Mouse (Mus musculus): ENCODE measurements around the gene Elf2. TPM values are rescaled to one million over a fixed set of nuclear protein-coding genes. Genes with fewer than 3 reads are reported as not detected.
A peak's percentile ranks its signal among the peaks of the same experiment; 100 is the strongest.

The Elf2 gene
- polyA plus RNA-seq (2016; fragmentation: Nextera tagmentation; extraction: Ambion mirVana), result 35.4 and 40.5 TPM in 2 replicates

DNA sequence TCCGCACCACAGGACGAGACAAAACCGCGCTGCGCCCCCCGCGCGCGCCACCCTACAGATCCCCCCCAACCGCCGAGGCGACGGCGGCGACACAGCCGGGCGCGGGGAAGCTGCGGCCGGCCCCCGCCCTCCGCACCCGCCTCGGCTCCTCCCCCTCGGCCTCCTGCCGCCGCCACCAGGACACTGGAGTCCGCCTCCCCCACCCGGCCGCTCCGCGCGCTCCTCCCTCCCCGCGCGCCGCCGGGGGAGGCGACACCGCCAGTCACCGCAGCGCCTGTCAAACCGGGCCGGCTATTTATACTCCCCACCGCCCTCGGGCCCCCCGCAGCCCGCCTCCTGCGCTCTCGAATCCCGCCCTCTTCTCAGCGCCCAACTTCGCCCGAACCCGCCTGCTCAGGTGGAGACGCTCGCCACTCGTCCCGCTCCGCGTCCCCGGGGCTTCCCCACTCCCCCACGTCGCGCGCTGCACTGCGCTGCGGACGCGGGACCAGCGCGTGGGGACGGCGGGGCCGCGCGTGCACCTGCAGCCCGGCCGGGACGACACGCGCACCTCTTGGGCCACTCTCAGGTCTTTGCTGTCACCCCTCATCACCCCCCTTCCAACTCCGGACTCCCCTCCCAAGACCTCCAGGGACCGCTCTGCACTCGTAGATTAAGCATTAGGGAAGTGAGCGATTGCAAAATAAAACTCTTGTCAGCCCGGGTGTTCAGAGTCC, at the start of gene Elf2:
Gene Elf2 (minus strand): TSS at position 112 of the 716 bp plus-strand sequence.
- H3K4me3 ChIP-seq, result peak within 1 kb of the TSS; percentile 97
- peaks cover 23% of the 10 kb centered on the region for H3K4me1 ChIP-seq (replicated peaks)
- peaks cover 6% of the 10 kb centered on the region; the same call in 1 of the 2 replicates for H3K9me3 ChIP-seq
- peak; percentile 85 for DNase-seq (ENCODE audit: low spot score)
- H3K27ac ChIP-seq, result peak within 1 kb of the TSS; percentile 99
- H3K27me3 ChIP-seq (ENCODE audit: insufficient read depth, poor library complexity, severe bottlenecking), result no peaks in the 10 kb centered on the region
- under 1% methylated on average over 82 of the region's 87 CpGs for WGBS
- no peaks in the 10 kb centered on the region for H3K36me3 ChIP-seq

DNA sequence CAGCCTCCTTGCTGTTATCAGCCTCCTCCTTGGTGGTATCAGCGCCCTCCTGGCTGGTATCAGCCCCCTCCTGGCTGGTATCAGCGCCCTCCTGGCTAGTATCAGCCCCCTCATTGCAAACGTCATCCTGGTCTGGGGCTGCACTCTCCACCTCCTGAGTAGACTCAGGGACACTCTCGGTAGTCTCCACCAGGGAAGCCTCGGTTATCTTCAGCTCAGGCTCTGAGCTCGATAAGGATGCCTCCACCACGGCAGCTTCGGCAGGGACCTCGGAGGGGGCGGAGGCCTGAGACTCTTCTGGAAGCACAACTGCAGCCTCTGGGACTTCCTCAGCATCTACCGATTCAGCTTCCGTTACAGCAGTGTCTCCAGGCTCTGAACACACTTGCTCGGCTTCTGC, 48.4 kb upstream of the Elf2 start:
- Histone ChIP-seq H3K4me3 (peak overlapping the region; percentile 39), H3K9me3 (no peaks in the 10 kb centered on the region), H3K27me3 (ENCODE audit: insufficient read depth, poor library complexity, severe bottlenecking) (peaks cover 25% of the 10 kb centered on the region), H3K4me1 (replicated peaks) (peaks cover 13% of the 10 kb centered on the region), H3K36me3 (no peaks in the 10 kb centered on the region), H3K27ac (peak overlapping the region; percentile 59; the same call in 1 of the 2 replicates)
- no peak for DNase-seq (ENCODE audit: low spot score)
- 4% methylated on average over 13 of the region's 13 CpGs for WGBS

GRCm38 (mm10) chr3:51387868-51388381, 47.5 kb upstream of the Elf2 start:
- H3K27ac ChIP-seq, result no peak overlapping the region
- H3K36me3 ChIP-seq, result no peaks in the 10 kb centered on the region
- peaks cover 25% of the 10 kb centered on the region for H3K27me3 ChIP-seq (ENCODE audit: insufficient read depth, poor library complexity, severe bottlenecking)
- H3K4me1 ChIP-seq (replicated peaks), result peaks cover 13% of the 10 kb centered on the region
- no peaks in the 10 kb centered on the region for H3K9me3 ChIP-seq
- no peak overlapping the region for H3K4me3 ChIP-seq
- WGBS, result 55% methylated on average over 8 of the region's 8 CpGs
- DNase-seq (ENCODE audit: low spot score), result no peak

GRCm38 (mm10) chr3:51387134-51387451, 46.6 kb upstream of the Elf2 start:
- Histone ChIP-seq H3K9me3 (no peaks in the 10 kb centered on the region), H3K27ac (no peak overlapping the region), H3K4me1 (replicated peaks) (peaks cover 13% of the 10 kb centered on the region), H3K4me3 (no peak overlapping the region), H3K27me3 (ENCODE audit: insufficient read depth, poor library complexity, severe bottlenecking) (peaks cover 25% of the 10 kb centered on the region), H3K36me3 (no peaks in the 10 kb centered on the region)
- DNase-seq (ENCODE audit: low spot score), result no peak
- 78% methylated on average over 3 of the region's 3 CpGs for WGBS

- Histone ChIP-seq H3K4me3 (no peak overlapping the region), H3K27ac (no peak overlapping the region), H3K36me3 (no peaks in the 10 kb centered on the region), H3K27me3 (ENCODE audit: insufficient read depth, poor library complexity, severe bottlenecking) (peaks cover 25% of the 10 kb centered on the region), H3K4me1 (replicated peaks) (peaks cover 13% of the 10 kb centered on the region), H3K9me3 (no peaks in the 10 kb centered on the region)
- WGBS, result 48% methylated on average over 12 of the region's 12 CpGs
- DNase-seq (ENCODE audit: low spot score), result no peak
Measured at GRCm38 (mm10) chr3:51386441-51387133, 46.1 kb upstream of the Elf2 start.

GRCm38 (mm10) chr3:51383409-51383808, 42.9 kb upstream of the Elf2 start:
- peaks cover 14% of the 10 kb centered on the region for H3K27me3 ChIP-seq (ENCODE audit: insufficient read depth, poor library complexity, severe bottlenecking)
- WGBS, result 63% methylated on average over 12 of the region's 12 CpGs

GRCm38 (mm10) chr3:51380660-51381014, 40.2 kb upstream of the Elf2 start:
- DNase-seq (ENCODE audit: low spot score), result no peak
- H3K27me3 ChIP-seq (ENCODE audit: insufficient read depth, poor library complexity, severe bottlenecking), result no peaks in the 10 kb centered on the region
- H3K4me1 ChIP-seq (replicated peaks), result peaks cover 5% of the 10 kb centered on the region; the same call in 1 of the 2 replicates
- H3K36me3 ChIP-seq, result no peaks in the 10 kb centered on the region
- WGBS, result 81% methylated on average over 4 of the region's 5 CpGs
- H3K27ac ChIP-seq, result no peak overlapping the region
- no peak overlapping the region for H3K4me3 ChIP-seq
- no peaks in the 10 kb centered on the region for H3K9me3 ChIP-seq

More at GRCm38 (mm10) chr3:51383409-51383808, 42.9 kb upstream of the Elf2 start:
- Histone ChIP-seq H3K4me3 (no peak overlapping the region), H3K9me3 (no peaks in the 10 kb centered on the region), H3K27ac (no peak overlapping the region), H3K36me3 (no peaks in the 10 kb centered on the region), H3K4me1 (replicated peaks) (peaks cover 6% of the 10 kb centered on the region)
- DNase-seq (ENCODE audit: low spot score), result no peak

DNA sequence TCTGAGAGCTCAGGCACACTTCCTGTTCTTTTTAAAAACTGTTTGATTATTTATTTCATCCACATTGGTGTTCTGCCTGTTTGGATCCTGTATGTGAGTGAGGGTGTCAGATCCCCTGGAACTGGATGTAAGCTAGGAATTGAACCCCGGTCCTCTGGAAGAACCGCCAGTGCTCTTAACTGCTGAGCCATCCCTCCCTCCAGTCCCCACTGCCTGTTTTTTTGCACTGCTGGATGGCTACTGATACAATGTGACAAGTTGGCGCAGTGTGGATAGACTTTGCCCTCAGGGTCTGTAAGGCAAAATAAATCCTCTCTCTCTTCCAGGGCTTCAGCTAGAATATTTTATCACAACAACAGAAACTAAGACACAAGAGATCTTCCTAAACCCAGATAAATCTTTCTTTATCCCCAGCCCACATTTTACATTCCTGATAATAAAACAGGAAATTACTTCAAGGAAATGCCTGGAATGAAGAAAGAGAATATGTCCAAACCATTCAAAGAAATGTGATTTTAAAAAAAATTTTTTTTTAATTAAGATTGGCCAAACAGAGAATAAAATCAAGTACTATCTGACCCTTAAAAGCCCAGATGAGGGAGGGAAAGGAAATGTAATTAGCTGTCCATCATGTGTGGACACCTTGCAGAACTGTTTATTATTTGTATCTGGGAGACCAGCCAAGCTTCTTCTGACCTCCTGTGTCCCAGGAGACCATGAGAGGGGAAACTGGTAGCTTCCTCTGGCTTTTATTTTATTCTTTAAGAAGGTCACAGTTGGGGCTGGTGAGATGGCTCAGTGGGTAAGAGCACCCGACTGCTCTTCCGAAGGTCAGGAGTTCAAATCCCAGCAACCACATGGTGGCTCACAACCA, 39.6 kb upstream of the Elf2 start:
- no peak overlapping the region for H3K4me3 ChIP-seq
- no peaks in the 10 kb centered on the region for H3K27me3 ChIP-seq (ENCODE audit: insufficient read depth, poor library complexity, severe bottlenecking)
- H3K27ac ChIP-seq, result no peak overlapping the region
- no peaks in the 10 kb centered on the region for H3K36me3 ChIP-seq
- no peak for DNase-seq (ENCODE audit: low spot score)
- no peaks in the 10 kb centered on the region for H3K9me3 ChIP-seq
- WGBS, result 79% methylated on average over 5 of the region's 5 CpGs
- peaks cover 5% of the 10 kb centered on the region; the same call in 1 of the 2 replicates for H3K4me1 ChIP-seq (replicated peaks)

GRCm38 (mm10) chr3:51378665-51378946, 38.1 kb upstream of the Elf2 start:
- WGBS, result 86% methylated on average over 3 of the region's 3 CpGs
- Histone ChIP-seq H3K36me3 (no peaks in the 10 kb centered on the region), H3K4me3 (peak overlapping the region; percentile 37), H3K27me3 (ENCODE audit: insufficient read depth, poor library complexity, severe bottlenecking) (no peaks in the 10 kb centered on the region), H3K4me1 (replicated peaks) (peaks cover 5% of the 10 kb centered on the region; the same call in 1 of the 2 replicates), H3K9me3 (no peaks in the 10 kb centered on the region), H3K27ac (peak overlapping the region; percentile 53; the same call in 1 of the 2 replicates)
- no peak for DNase-seq (ENCODE audit: low spot score)

DNA sequence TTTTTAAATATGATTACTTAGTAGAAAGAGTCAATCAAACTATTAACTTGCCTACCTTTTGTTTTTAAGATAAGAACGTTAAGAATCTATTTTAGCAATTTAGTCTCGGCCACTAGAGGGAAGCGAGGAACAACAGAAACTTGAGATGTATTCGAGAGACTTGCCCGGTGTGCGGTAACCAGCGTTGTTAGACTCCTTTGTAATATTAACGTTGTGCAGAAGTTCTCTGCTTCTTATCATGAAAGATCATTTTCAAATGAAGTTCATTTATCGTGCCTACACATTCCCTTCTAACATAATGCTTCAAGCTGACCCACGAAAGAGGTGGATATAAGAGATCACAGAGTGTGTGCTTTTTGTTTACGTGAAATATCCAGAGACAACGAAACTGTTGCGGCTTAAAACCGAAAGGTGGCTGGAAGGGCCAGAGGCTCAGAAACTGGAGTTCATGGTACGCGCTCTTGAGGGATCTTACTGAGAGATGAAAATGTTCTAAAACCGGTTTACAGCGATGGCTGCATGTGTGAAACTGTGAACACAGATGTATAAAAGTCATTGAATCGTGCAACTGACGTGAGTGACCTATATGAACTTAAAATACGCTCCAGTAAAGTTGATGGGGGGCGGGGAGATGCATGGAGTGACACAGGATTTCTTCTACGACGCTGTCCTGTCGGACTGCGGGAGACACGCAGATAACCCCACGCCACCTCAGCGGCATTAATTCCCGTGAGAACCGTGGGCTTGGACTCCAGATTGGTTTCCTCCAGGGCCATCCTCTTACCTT, 37.6 kb upstream of the Elf2 start:
- Histone ChIP-seq H3K27me3 (ENCODE audit: insufficient read depth, poor library complexity, severe bottlenecking) (no peaks in the 10 kb centered on the region), H3K4me3 (peak overlapping the region; percentile 37), H3K9me3 (no peaks in the 10 kb centered on the region), H3K36me3 (no peaks in the 10 kb centered on the region), H3K27ac (peak overlapping the region; percentile 53; the same call in 1 of the 2 replicates), H3K4me1 (replicated peaks) (peaks cover 5% of the 10 kb centered on the region; the same call in 1 of the 2 replicates)
- WGBS, result 52% methylated on average over 31 of the region's 31 CpGs
- DNase-seq (ENCODE audit: low spot score), result no peak

GRCm38 (mm10) chr3:51375307-51376265, 35.1 kb upstream of the Elf2 start:
- 88% methylated on average over 19 of the region's 19 CpGs for WGBS

More at GRCm38 (mm10) chr3:51375307-51376265, 35.1 kb upstream of the Elf2 start:
- peak; percentile 45 for DNase-seq (ENCODE audit: low spot score)
- Histone ChIP-seq H3K9me3 (no peaks in the 10 kb centered on the region), H3K27me3 (ENCODE audit: insufficient read depth, poor library complexity, severe bottlenecking) (no peaks in the 10 kb centered on the region), H3K36me3 (no peaks in the 10 kb centered on the region), H3K27ac (no peak overlapping the region), H3K4me3 (no peak overlapping the region), H3K4me1 (replicated peaks) (peaks cover 5% of the 10 kb centered on the region; the same call in 1 of the 2 replicates)
